Mouse (Mus musculus) liver, postnatal 0 days (tissue): Measurements from ENCODE around the gene Ncaph2.

ENCODE experiments used
- CTCF ChIP-seq: sonication (generic); IDR thresholded peaks from 2 replicates; pipeline ENCODE4 v1.5.1; 2016; ENCODE audit warnings: antibody characterized with exemption, low read depth
- EP300 ChIP-seq: IDR thresholded peaks from 2 replicates; pipeline ENCODE4 v1.6.1; 2016; ENCODE audit warnings: antibody characterized with exemption, low read depth, mild to moderate bottlenecking

- TF ChIP-seq CTCF (peak; percentile 62), EP300 (no peak)
These were observed 39.4 kb upstream of the Ncaph2 start for GRCm38 (mm10) chr15:89316146-89316545.
